Mouse (Mus musculus) Patski (cell line): Measurements from ENCODE around the gene Sugct. TPM values are rescaled to one million over a fixed set of nuclear protein-coding genes. Genes with fewer than 3 reads are reported as not detected.

ENCODE experiments used
- ATAC-seq: fragments of 100-300 bp; one replicate; pipeline ENCODE4 v1.8.0; 2021
- CTCF ChIA-PET: fragments of 350-600 bp; sonication (Branson Sonifier 250); formaldehyde crosslinking; loops from one replicate; lab custom pipeline; 2022; ENCODE audit warnings: inconsistent platforms; lab: Charles Lee
- POLR2A ChIA-PET: fragments of 350-600 bp; sonication (Branson Sonifier 250); formaldehyde crosslinking; loops from one replicate; lab custom pipeline; 2022; ENCODE audit warnings: antibody characterized with exemption, inconsistent platforms; lab: Charles Lee
- DNase-seq: peaks from one replicate; pipeline ENCODE4 v3.0.0-alpha.2; 2011; ENCODE audit warnings: low read depth, low spot score
- H3K27me3 ChIP-seq: fragments of 371-371 bp; one replicate; pipeline ENCODE4 v1.5.1; 2021
- CTCF ChIP-seq: fragments of 100-300 bp; IDR thresholded peaks from one replicate; pipeline ENCODE4 v1.5.1; 2021
- in situ Hi-C: fragments of 300-500 bp; cut with MboI; formaldehyde crosslinking; loops from 3 replicates; pipeline ENCODE4 v1.11.1; 2018; ENCODE audit warnings: low pct_unique_long_range_greater_than_20kb, mixed read lengths
- polyA plus RNA-seq: library from polyadenylated mRNA; unstranded; gene quantifications from one replicate; pipeline ENCODE4 v1.2.3, GENCODE M21; 2021

Sugct gene
- polyA plus RNA-seq, 1 experiment from 2014 or later: 11.4 TPM

DNA sequence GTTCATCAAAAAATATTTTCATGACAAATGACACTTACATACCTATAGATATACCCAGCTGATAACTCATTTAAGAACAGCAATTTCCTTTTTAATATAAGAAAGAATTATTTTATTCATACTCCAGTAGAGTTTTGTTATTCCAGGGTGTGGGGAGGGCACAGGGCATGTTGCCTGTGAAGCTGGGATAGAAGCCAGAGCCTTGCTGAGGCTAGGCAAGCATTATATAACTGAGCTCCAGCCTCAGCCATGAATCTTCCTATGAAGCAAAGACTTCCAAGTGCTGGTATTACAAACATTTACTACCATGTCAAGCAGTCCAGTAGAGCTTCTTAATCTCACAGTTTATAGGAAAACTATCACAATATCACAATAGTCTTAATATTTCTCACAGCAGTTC is 70.4 kb downstream of the Sugct start:
- ChIA-PET POLR2A (no interaction called here), CTCF (no interaction called here)
- ATAC-seq (no peak), DNase-seq (no peak)
- H3K27me3 ChIP-seq: no peaks in the 10 kb centered on the region
- in situ Hi-C loops: no loop called here
- no peak for TF ChIP-seq CTCF

- ATAC-seq (no peak), DNase-seq (no peak)
- CTCF ChIA-PET: no interaction called here
- POLR2A ChIA-PET: no interaction called here
- no peak for TF ChIP-seq CTCF
- H3K27me3 ChIP-seq: no peaks in the 10 kb centered on the region
- in situ Hi-C loops: no loop called here
These were observed 89.1 kb downstream of the Sugct start for GRCm38 (mm10) chr13:17606217-17606616.

- DNase-seq (no peak), ATAC-seq (peak; percentile 80)
- ChIA-PET POLR2A (no interaction called here), CTCF (interaction anchor here (1.0 kb wide), 1 partner anchor 8 kb away, joined by 3 read pairs; no protein-coding TSS in a partner anchor)
- no peak for TF ChIP-seq CTCF
- in situ Hi-C loops: no loop called here
- H3K27me3 ChIP-seq: no peaks in the 10 kb centered on the region
These were observed 90.7 kb downstream of the Sugct start for GRCm38 (mm10) chr13:17604670-17605069.

GRCm38 (mm10) chr13:17603756-17604155 is 91.6 kb downstream of the Sugct start:
- ChIA-PET CTCF (no interaction called here), POLR2A (no interaction called here)
- H3K27me3 ChIP-seq: no peaks in the 10 kb centered on the region
- no peak for DNase-seq
- TF ChIP-seq CTCF: no peak
- ATAC-seq: no peak
- in situ Hi-C loops: no loop called here

DNA sequence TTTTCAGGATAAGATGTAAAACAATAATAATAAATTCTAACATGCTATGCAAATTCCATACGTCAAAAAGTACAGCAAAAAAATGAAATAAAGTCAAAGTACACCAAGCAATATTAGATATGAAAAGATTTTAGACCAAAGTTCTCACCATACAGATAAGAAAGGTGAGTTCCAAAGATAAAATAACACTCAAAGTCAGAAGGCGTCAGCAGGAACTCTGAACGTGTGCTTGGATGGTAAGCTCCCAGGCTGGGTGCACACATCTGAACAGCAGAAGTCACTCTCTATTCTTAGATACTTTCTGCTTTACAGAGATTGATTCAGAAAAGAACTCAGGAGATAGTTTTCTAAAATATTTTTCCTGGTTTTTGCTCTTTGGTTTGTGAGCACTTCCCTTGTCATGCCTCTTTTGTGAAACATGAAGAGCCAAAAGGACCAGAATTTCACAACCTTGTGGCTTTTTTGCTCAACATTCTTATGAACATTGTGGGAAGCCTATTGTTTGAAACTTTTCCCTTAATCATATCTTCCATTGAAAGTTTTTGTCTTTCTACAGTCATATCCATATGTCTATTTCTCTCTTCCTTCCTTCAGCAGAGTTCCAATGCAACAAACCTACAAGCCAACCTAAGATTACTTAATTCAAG is 110.0 kb downstream of the Sugct start:
- no peak for ATAC-seq
- ChIA-PET POLR2A (no interaction called here), CTCF (interaction anchor here (0.6 to 1.3 kb wide), 2 partner anchors 25 to 42 kb away, joined by 3 read pairs; no protein-coding TSS in a partner anchor)
- no peaks in the 10 kb centered on the region for H3K27me3 ChIP-seq
- TF ChIP-seq CTCF: no peak
- in situ Hi-C loops: loop anchor here (10.0 kb wide), 1 partner anchor 1571 kb away; the partner anchor contains the start of gene Inhba
- no peak for DNase-seq

- ChIA-PET CTCF (no interaction called here), POLR2A (no interaction called here)
- TF ChIP-seq CTCF: peak; percentile 83
- ATAC-seq (peak; percentile 82), DNase-seq (no peak)
- in situ Hi-C loops: loop anchor here (10.0 kb wide), 1 partner anchor 1570 kb away; the partner anchor contains the start of gene Inhba
- no peaks in the 10 kb centered on the region for H3K27me3 ChIP-seq
These were observed 110.5 kb downstream of the Sugct start for GRCm38 (mm10) chr13:17584804-17585203.

DNA sequence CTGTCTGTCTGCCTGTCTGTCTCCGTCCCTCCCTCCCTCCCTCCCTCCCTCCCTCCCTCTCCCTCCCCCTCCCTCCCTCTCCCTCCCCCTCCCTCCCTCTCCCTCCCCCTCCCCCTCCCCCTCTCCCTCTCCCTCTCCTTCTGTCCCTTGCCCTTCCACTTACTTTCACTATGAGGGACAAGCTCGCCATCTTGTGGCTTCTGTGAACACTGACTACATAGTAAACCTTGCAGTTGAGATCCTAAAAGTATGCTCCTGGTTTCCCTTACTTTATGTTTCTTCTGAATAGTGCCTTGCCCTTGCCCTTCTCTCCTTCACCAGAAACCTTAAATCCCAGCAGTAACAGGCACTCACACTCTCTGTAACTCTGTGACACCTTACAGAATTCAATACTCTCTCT is 113.7 kb downstream of the Sugct start:
- H3K27me3 ChIP-seq: no peaks in the 10 kb centered on the region
- no peak for DNase-seq
- in situ Hi-C loops: loop anchor here (10.0 kb wide), 1 partner anchor 1567 kb away; the partner anchor contains the start of gene Inhba
- POLR2A ChIA-PET: no interaction called here
- CTCF ChIA-PET: no interaction called here
- TF ChIP-seq CTCF: peak; percentile 55
- ATAC-seq: peak; percentile 51

GRCm38 (mm10) chr13:17559357-17559756 is 136.0 kb downstream of the Sugct start:
- DNase-seq (no peak), ATAC-seq (no peak)
- POLR2A ChIA-PET: interaction anchor here (0.6 kb wide), 1 partner anchor 755 kb away, joined by 3 read pairs; no protein-coding TSS in a partner anchor
- CTCF ChIA-PET: no interaction called here
- no peak for TF ChIP-seq CTCF
- no peaks in the 10 kb centered on the region for H3K27me3 ChIP-seq
- in situ Hi-C loops: no loop called here

- CTCF ChIA-PET: no interaction called here
- in situ Hi-C loops: no loop called here
These were observed 159.0 kb downstream of the Sugct start for GRCm38 (mm10) chr13:17536341-17536740.

GRCm38 (mm10) chr13:17534871-17535270 is 160.5 kb downstream of the Sugct start:
- ChIA-PET CTCF (no interaction called here), POLR2A (no interaction called here)
- no peak for TF ChIP-seq CTCF
- in situ Hi-C loops: loop anchor here (5.0 kb wide), 1 partner anchor 1637 kb away; no protein-coding TSS in a partner anchor
- DNase-seq: no peak
- no peaks in the 10 kb centered on the region for H3K27me3 ChIP-seq
- no peak for ATAC-seq

More at GRCm38 (mm10) chr13:17536341-17536740, 159.0 kb downstream of the Sugct start:
- no peak for DNase-seq
- POLR2A ChIA-PET: no interaction called here
- no peak for TF ChIP-seq CTCF
- no peak for ATAC-seq
- no peaks in the 10 kb centered on the region for H3K27me3 ChIP-seq

DNA sequence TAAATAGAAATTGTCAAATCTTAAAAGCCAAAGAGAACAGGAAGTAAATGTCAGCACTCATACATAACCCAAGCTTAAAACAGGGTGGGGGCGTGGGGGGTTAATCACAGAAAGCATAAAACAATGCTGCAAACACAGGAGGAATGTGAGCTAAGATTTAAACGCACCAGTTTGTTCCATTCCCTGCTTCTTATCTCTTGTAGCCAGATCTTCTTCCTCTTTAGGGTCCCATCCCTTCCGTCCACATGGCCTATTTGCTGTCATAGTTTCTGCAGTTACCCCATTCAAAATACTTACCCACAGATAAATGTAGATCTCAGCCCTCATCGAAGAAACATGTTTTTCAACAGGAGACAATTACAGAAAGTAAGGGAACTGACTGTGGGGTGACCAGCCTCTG is 160.9 kb downstream of the Sugct start:
- CTCF ChIA-PET: no interaction called here
- ATAC-seq (no peak), DNase-seq (no peak)
- TF ChIP-seq CTCF: no peak
- POLR2A ChIA-PET: no interaction called here
- no peaks in the 10 kb centered on the region for H3K27me3 ChIP-seq
- in situ Hi-C loops: loop anchor here (5.0 kb wide), 1 partner anchor 1638 kb away; no protein-coding TSS in a partner anchor
